Mouse (Mus musculus): ENCODE data around the gene Fam83c.
A peak's percentile ranks its signal among the peaks of the same experiment; 100 is the strongest.

Fam83c gene

GRCm38 (mm10) chr2:155834732-155835131 lies at the start of gene Fam83c:
Gene Fam83c (minus strand): TSS chr2:155834854.
- Histone ChIP-seq H3K9me3 (ENCODE audit: low read length) (no peaks in the 10 kb centered on the region), H3K4me3 (replicated peaks; ENCODE audit: low read length) (peak within 1 kb of the TSS; percentile 62), H3K27me3 (ENCODE audit: insufficient read depth, low read length) (peaks cover 18% of the 10 kb centered on the region), H3K36me3 (ENCODE audit: insufficient read depth, low read length) (no peaks in the 10 kb centered on the region), H3K4me1 (replicated peaks; ENCODE audit: low read depth, low read length) (peaks cover 42% of the 10 kb centered on the region)
- no peak for TF ChIP-seq POU5F1 (IDR thresholded peaks at IDR 0.05; ENCODE audit: borderline replicate concordance, low read length)
- no peak for TF ChIP-seq CTCF (conservative IDR thresholded peaks at IDR 0.05; ENCODE audit: low read length)
- no peak for TF ChIP-seq NANOG (IDR thresholded peaks at IDR 0.05; ENCODE audit: borderline replicate concordance, low read length)

- TF ChIP-seq CTCF (conservative IDR thresholded peaks at IDR 0.05; ENCODE audit: low read length), result no peak
- no peak for TF ChIP-seq NANOG (IDR thresholded peaks at IDR 0.05; ENCODE audit: borderline replicate concordance, low read length)
- no peak for TF ChIP-seq POU5F1 (IDR thresholded peaks at IDR 0.05; ENCODE audit: borderline replicate concordance, low read length)
- peaks cover 65% of the 10 kb centered on the region for H3K36me3 ChIP-seq (ENCODE audit: insufficient read depth, low read length)
- no peaks in the 10 kb centered on the region for H3K27me3 ChIP-seq (ENCODE audit: insufficient read depth, low read length)
- H3K4me1 ChIP-seq (replicated peaks; ENCODE audit: low read depth, low read length), result peaks cover 30% of the 10 kb centered on the region
- H3K4me3 ChIP-seq (replicated peaks; ENCODE audit: low read length), result no peak overlapping the region
- no peaks in the 10 kb centered on the region for H3K9me3 ChIP-seq (ENCODE audit: low read length)
These were observed 47.4 kb upstream of the Fam83c start for GRCm38 (mm10) chr2:155882087-155882486.

- H3K27me3 ChIP-seq (ENCODE audit: insufficient read depth, low read length), result no peaks in the 10 kb centered on the region
- peaks cover 37% of the 10 kb centered on the region for H3K4me1 ChIP-seq (replicated peaks; ENCODE audit: low read depth, low read length)
- no peaks in the 10 kb centered on the region for H3K9me3 ChIP-seq (ENCODE audit: low read length)
- TF ChIP-seq NANOG (IDR thresholded peaks at IDR 0.05; ENCODE audit: borderline replicate concordance, low read length) (no peak), CTCF (conservative IDR thresholded peaks at IDR 0.05; ENCODE audit: low read length) (no peak), POU5F1 (IDR thresholded peaks at IDR 0.05; ENCODE audit: borderline replicate concordance, low read length) (no peak)
- no peak overlapping the region for H3K4me3 ChIP-seq (replicated peaks; ENCODE audit: low read length)
- H3K36me3 ChIP-seq (ENCODE audit: insufficient read depth, low read length), result peaks cover 54% of the 10 kb centered on the region
These were observed 44.6 kb upstream of the Fam83c start for GRCm38 (mm10) chr2:155878964-155879876.

DNA sequence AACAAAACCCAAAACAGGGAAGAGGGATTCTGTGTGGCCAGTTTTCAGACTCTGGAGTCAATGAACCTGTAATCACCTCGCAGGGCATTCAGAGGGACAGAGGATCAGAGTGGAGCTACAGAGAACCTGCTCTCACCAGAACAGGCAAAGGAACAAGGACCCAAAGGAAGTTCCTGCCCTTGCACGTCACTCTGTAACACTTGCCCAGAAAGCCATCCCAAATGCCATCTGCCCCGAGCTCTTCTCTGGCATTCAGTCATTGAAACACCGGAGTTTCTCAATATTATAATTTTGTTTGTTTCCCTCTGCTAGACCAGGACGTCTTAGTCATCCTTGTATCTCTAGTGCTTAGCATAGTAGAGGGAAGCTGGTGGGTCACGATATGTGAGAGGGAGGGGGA lies 39.0 kb upstream of the Fam83c start:
- Histone ChIP-seq H3K4me1 (replicated peaks; ENCODE audit: low read depth, low read length) (peaks cover 21% of the 10 kb centered on the region), H3K9me3 (ENCODE audit: low read length) (no peaks in the 10 kb centered on the region), H3K27me3 (ENCODE audit: insufficient read depth, low read length) (no peaks in the 10 kb centered on the region), H3K4me3 (replicated peaks; ENCODE audit: low read length) (no peak overlapping the region), H3K36me3 (ENCODE audit: insufficient read depth, low read length) (peaks cover 52% of the 10 kb centered on the region)
- TF ChIP-seq POU5F1 (IDR thresholded peaks at IDR 0.05; ENCODE audit: borderline replicate concordance, low read length) (no peak), NANOG (IDR thresholded peaks at IDR 0.05; ENCODE audit: borderline replicate concordance, low read length) (no peak), CTCF (conservative IDR thresholded peaks at IDR 0.05; ENCODE audit: low read length) (no peak)

GRCm38 (mm10) chr2:155872930-155873507 lies 38.4 kb upstream of the Fam83c start:
- Histone ChIP-seq H3K4me1 (replicated peaks; ENCODE audit: low read depth, low read length) (peaks cover 21% of the 10 kb centered on the region), H3K27me3 (ENCODE audit: insufficient read depth, low read length) (no peaks in the 10 kb centered on the region), H3K36me3 (ENCODE audit: insufficient read depth, low read length) (peaks cover 56% of the 10 kb centered on the region), H3K9me3 (ENCODE audit: low read length) (no peaks in the 10 kb centered on the region), H3K4me3 (replicated peaks; ENCODE audit: low read length) (no peak overlapping the region)
- no peak for TF ChIP-seq POU5F1 (IDR thresholded peaks at IDR 0.05; ENCODE audit: borderline replicate concordance, low read length)
- no peak for TF ChIP-seq CTCF (conservative IDR thresholded peaks at IDR 0.05; ENCODE audit: low read length)

DNA sequence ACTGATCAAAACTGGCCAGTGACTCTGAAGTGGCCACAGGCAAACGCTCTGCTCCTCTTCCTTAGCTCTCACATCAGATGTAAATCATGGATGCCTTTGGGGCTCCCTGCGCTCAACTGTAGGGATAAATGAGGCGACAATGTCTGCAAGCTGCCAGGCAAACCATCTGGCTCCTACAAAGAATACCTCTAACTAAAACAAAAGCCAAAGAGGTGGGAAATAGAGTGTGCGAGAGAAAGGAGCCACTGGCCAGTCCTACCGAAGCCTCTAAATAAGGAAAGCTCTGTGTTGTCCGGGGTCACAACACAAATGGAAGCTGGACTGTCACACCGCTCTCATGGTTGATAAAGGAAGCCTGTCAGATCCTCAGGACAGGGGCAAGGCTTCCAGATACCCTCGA lies 37.8 kb upstream of the Fam83c start:
- TF ChIP-seq CTCF (conservative IDR thresholded peaks at IDR 0.05; ENCODE audit: low read length), result no peak
- TF ChIP-seq POU5F1 (IDR thresholded peaks at IDR 0.05; ENCODE audit: borderline replicate concordance, low read length), result no peak
- no peak for TF ChIP-seq NANOG (IDR thresholded peaks at IDR 0.05; ENCODE audit: borderline replicate concordance, low read length)
- Histone ChIP-seq H3K36me3 (ENCODE audit: insufficient read depth, low read length) (peaks cover 59% of the 10 kb centered on the region), H3K4me3 (replicated peaks; ENCODE audit: low read length) (no peak overlapping the region)

DNA sequence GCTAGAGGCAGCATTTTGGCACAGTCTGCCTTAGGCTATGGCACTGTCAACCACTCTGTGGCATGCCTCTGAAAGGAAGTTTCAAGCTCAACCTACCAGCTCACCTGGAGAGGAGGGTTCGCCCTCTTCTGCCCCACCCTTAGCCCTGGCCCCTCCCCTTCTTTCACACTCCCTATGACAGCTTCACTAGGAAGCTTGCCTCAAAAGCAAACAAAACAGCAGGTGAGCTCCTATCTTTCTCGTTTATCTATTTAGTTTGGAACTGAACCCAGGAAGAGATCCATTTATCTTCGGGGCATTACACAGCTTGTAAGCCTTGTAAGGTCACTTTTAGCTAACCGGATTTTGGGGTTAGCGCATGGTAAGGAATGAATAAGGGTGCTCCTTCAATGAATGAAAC lies 35.1 kb upstream of the Fam83c start:
- Histone ChIP-seq H3K4me3 (replicated peaks; ENCODE audit: low read length) (no peak overlapping the region), H3K9me3 (ENCODE audit: low read length) (no peaks in the 10 kb centered on the region), H3K36me3 (ENCODE audit: insufficient read depth, low read length) (peaks cover 53% of the 10 kb centered on the region), H3K27me3 (ENCODE audit: insufficient read depth, low read length) (no peaks in the 10 kb centered on the region), H3K4me1 (replicated peaks; ENCODE audit: low read depth, low read length) (peaks cover 13% of the 10 kb centered on the region; the same call in 1 of the 2 replicates)
- TF ChIP-seq NANOG (IDR thresholded peaks at IDR 0.05; ENCODE audit: borderline replicate concordance, low read length) (no peak), POU5F1 (IDR thresholded peaks at IDR 0.05; ENCODE audit: borderline replicate concordance, low read length) (no peak), CTCF (conservative IDR thresholded peaks at IDR 0.05; ENCODE audit: low read length) (no peak)

More for the DNA sequence above, 37.8 kb upstream of the Fam83c start:
- peaks cover 21% of the 10 kb centered on the region for H3K4me1 ChIP-seq (replicated peaks; ENCODE audit: low read depth, low read length)
- H3K27me3 ChIP-seq (ENCODE audit: insufficient read depth, low read length), result no peaks in the 10 kb centered on the region
- H3K9me3 ChIP-seq (ENCODE audit: low read length), result no peaks in the 10 kb centered on the region

GRCm38 (mm10) chr2:155868320-155868719 lies 33.7 kb upstream of the Fam83c start:
- peaks cover 9% of the 10 kb centered on the region; the same call in 1 of the 2 replicates for H3K4me1 ChIP-seq (replicated peaks; ENCODE audit: low read depth, low read length)
- TF ChIP-seq NANOG (IDR thresholded peaks at IDR 0.05; ENCODE audit: borderline replicate concordance, low read length) (no peak), POU5F1 (IDR thresholded peaks at IDR 0.05; ENCODE audit: borderline replicate concordance, low read length) (no peak), CTCF (conservative IDR thresholded peaks at IDR 0.05; ENCODE audit: low read length) (no peak)
- no peaks in the 10 kb centered on the region for H3K27me3 ChIP-seq (ENCODE audit: insufficient read depth, low read length)
- peaks cover 49% of the 10 kb centered on the region for H3K36me3 ChIP-seq (ENCODE audit: insufficient read depth, low read length)
- H3K4me3 ChIP-seq (replicated peaks; ENCODE audit: low read length), result no peak overlapping the region
- H3K9me3 ChIP-seq (ENCODE audit: low read length), result no peaks in the 10 kb centered on the region

All from E14TG2a.4 (cell line).